Mouse (Mus musculus) megakaryocyte, embryonic 14.5 days (primary cell): ENCODE measurements around the gene Itga9.

ENCODE experiments used
- FLI1 ChIP-seq: IDR thresholded peaks from 2 replicates; pipeline ENCODE4 v1.6.1; 2012; ENCODE audit warnings: low read length, inconsistent platforms, mixed read lengths
- GATA1 ChIP-seq: IDR thresholded peaks from 3 replicates; pipeline ENCODE4 v1.6.1; 2012; ENCODE audit warnings: mixed read lengths, low read length, inconsistent platforms, borderline replicate concordance

DNA sequence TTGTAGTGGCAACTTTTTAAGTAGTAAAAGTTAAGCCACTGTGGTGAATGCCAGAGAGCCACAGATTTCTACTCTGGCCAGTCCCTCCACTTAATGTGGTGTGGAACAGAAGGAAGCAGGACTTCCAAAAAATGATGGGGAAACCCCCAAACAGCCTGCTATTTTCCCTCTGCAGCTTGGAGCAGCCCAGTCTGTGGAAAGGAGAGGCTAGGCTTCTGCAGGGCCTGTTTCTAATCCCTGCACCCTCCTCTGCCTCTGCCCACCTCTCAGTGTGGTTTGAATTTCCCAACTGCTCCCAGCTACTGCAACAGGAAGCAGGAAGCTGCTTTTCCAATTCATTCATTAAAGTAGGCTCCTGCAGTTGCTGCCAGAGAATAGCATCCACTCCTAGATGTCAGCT lies 158.6 kb downstream of the Itga9 start:
- TF ChIP-seq GATA1 = no peak
- no peak for TF ChIP-seq FLI1
